Mouse (Mus musculus) E14TG2a.4 (cell line): Measurements from ENCODE around the gene Zbtb32.
A peak's percentile ranks its signal among the peaks of the same experiment; 100 is the strongest.

Experiments
- CTCF ChIP-seq: conservative IDR thresholded peaks from 2 replicates; pipeline ENCODE4 v1.5.1; 2014; ENCODE audit warnings: low read length
- NANOG ChIP-seq: IDR thresholded peaks from 2 replicates; pipeline ENCODE4 v1.6.1; 2014; ENCODE audit warnings: borderline replicate concordance, low read length, mixed read lengths

DNA sequence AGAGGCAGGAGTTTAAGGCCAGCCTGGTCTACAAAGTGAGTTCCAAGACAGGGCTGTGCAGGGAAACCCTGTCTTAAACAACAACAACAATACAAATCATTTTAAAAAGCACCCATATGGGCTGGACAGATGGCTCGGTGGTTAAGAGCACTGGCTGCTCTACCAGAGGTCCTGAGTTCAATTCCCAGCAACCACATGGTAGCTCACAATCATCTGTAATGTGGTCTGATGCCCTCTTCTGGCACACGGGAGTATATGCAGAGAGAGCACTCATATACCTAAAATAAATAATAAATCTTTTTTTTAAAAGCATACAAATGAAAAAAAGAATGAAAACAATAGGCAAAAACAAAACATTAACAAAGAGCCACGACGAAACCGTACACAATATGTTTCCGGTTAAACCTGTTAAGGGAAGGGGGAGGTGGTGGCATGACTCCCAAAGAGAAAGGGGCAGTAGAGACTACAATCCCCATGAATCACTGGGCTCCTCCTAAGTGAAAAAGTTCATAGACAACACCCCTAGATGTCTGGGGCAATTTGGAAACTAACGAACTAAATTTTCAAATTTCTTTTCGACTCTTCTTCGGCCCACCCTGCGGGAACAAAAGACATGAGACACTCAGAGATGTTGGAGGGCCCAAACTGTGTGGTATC is 47.1 kb downstream of the Zbtb32 start:
- TF ChIP-seq CTCF: peak; percentile 27
- no peak for TF ChIP-seq NANOG
